Mouse (Mus musculus): ENCODE results near the gene Cdc42se1. TPM values are rescaled to one million over a fixed set of nuclear protein-coding genes. Genes with fewer than 3 reads are reported as not detected.
A peak's percentile ranks its signal among the peaks of the same experiment; 100 is the strongest.

The Cdc42se1 gene
- polyA plus RNA-seq, 2 experiments, result 24.9 to 40.9 TPM

DNA sequence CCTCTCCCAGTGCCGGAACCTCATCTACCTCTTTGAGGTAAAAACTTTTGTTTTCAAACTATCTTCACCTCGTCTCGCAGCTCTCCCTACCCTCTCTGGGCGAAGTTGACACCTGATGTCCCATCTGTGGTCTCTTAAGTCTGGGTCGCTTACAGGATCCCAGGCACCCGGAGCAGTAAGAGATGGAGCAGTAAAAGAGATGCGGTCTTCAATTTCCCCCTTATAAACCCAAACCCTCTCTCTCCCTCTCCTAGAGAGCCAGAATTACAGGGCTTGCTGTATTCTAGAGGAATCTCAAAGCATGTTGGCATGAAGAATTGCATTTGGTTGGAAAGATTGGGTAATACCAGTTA lies 55.0 kb downstream of the Cdc42se1 start:
- Histone ChIP-seq H3K36me3 (replicated peaks; ENCODE audit: control insufficient read depth, insufficient read depth, low read depth) (no peaks in the 10 kb centered on the region; the same call in 1 of the 2 replicates), H3K9me3 (ENCODE audit: control insufficient read depth, low read length) (no peaks in the 10 kb centered on the region), H3K27me3 (ENCODE audit: control insufficient read depth, insufficient read depth, low read length) (no peaks in the 10 kb centered on the region), H3K27ac (peak overlapping the region; percentile 82), H3K4me3 (ENCODE audit: insufficient read depth in 1 of 2, low read depth in 2 of 2, low read length in 2 of 2) (peak overlapping the region; percentile 75 to 88), H3K9ac (replicated peaks) (peak overlapping the region; percentile 95), H3K4me2 (ENCODE audit: low read depth) (peak overlapping the region; percentile 87), H3K4me1 (replicated peaks; ENCODE audit: control insufficient read depth in 2 of 2, insufficient read depth in 2 of 2, low read length in 1 of 2) (peaks cover 13 to 26% of the 10 kb centered on the region in 2 experiments)
- TF ChIP-seq CTCF (IDR thresholded peaks at IDR 0.05; ENCODE audit: low read depth), result no peak
- no peak for TF ChIP-seq EP300 (IDR thresholded peaks at IDR 0.05; ENCODE audit: low read depth)
- DNase-seq (ENCODE audit: low read depth in 3 of 3, low spot score in 3 of 3) (no peak), ATAC-seq (ENCODE audit: insufficient read depth) (no peak)
- WGBS (ENCODE audit: insufficient replicate concordance), result 6% methylated on average over 7 of the region's 7 CpGs

DNA sequence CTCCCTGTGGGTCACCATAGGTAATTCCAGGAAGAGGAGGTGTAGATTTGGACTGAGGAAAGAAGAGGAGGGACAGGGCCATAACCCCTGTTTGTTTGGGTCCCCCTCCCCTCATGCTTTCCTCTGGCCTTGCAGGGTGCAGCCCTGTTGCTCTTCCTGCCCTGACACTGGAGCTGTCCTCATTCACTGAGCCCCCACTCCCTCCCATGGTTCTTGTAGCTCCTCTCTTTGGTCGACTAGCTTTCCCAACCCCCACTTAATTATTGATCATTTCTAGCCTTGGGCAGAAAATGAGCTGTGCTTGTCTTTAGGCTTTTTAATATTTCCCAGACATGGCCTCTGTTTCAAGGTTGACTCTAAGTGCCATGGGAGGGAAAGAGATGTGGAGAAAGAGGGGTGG lies 55.5 kb downstream of the Cdc42se1 start:
- WGBS (ENCODE audit: insufficient replicate concordance), result 27% methylated on average over 1 of the region's 1 CpGs
- DNase-seq (ENCODE audit: low read depth in 3 of 3, low spot score in 3 of 3), result no peak
- H3K27ac ChIP-seq, result no peak overlapping the region; the same call in 1 of the 2 replicates
- peaks cover 13 to 26% of the 10 kb centered on the region in 2 experiments for H3K4me1 ChIP-seq (replicated peaks; ENCODE audit: control insufficient read depth in 2 of 2, insufficient read depth in 2 of 2, low read length in 1 of 2)
- TF ChIP-seq EP300 (IDR thresholded peaks at IDR 0.05; ENCODE audit: low read depth), result no peak
- TF ChIP-seq CTCF (IDR thresholded peaks at IDR 0.05; ENCODE audit: low read depth), result no peak
- H3K4me3 ChIP-seq (ENCODE audit: insufficient read depth in 1 of 2, low read depth in 2 of 2, low read length in 2 of 2), result peak overlapping the region; percentile 75 to 88
- no peaks in the 10 kb centered on the region for H3K27me3 ChIP-seq (ENCODE audit: control insufficient read depth, insufficient read depth, low read length)
- peak overlapping the region; percentile 95 for H3K9ac ChIP-seq (replicated peaks)
- H3K9me3 ChIP-seq (ENCODE audit: control insufficient read depth, low read length), result no peaks in the 10 kb centered on the region
- no peak for ATAC-seq (ENCODE audit: insufficient read depth)
- H3K36me3 ChIP-seq (replicated peaks; ENCODE audit: control insufficient read depth, insufficient read depth, low read depth), result no peaks in the 10 kb centered on the region; the same call in 1 of the 2 replicates
- peak overlapping the region; percentile 87 for H3K4me2 ChIP-seq (ENCODE audit: low read depth)

DNA sequence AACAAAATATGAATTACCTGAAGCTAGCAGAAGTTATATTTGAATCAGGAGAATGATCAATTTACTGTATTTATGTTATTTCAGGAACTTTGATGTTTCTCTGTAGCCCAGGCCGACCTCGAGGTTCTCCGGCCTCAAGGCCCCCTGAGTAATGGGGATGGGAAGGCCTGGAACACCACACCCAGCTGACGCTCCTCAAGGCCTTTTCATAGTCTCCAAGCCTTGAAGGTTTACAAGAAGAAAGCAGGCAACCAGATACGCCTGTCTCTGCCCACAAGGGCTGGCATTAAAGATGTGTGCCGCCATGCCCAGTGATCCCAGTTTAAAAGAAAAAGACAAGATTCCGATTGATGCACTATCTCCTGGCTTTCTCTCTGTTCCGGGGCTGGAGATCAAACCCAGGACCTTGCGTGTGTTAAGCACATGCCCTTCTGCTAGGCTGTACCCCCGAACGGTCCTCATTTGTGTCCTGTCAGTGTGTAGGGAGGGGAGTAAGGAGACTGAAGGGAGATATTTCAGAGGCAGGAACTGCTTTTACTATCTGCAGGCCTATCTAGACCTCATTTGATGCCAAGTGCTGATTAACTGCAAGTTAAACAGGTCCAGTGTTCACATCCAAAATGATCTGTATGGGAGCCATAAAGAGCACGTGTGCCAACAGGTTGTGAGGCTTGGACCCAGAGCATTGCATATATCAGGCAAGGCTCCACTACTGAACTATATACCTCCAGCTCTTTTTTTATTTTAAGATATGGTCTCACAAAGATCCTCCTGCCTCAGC lies 56.2 kb downstream of the Cdc42se1 start:
- Histone ChIP-seq H3K27me3 (ENCODE audit: control insufficient read depth, insufficient read depth, low read length) (no peaks in the 10 kb centered on the region), H3K9me3 (ENCODE audit: control insufficient read depth, low read length) (no peaks in the 10 kb centered on the region), H3K4me1 (replicated peaks; ENCODE audit: control insufficient read depth in 2 of 2, insufficient read depth in 2 of 2, low read length in 1 of 2) (peaks cover 11 to 23% of the 10 kb centered on the region in 2 experiments), H3K27ac (no peak overlapping the region), H3K36me3 (replicated peaks; ENCODE audit: control insufficient read depth, insufficient read depth, low read depth) (no peaks in the 10 kb centered on the region; the same call in 1 of the 2 replicates), H3K4me2 (ENCODE audit: low read depth) (peak overlapping the region; percentile 87), H3K4me3 (ENCODE audit: insufficient read depth in 1 of 2, low read depth in 2 of 2, low read length in 2 of 2) (no peak overlapping the region; a peak in 1 of 4 replicates), H3K9ac (replicated peaks) (no peak overlapping the region; the same call in 1 of the 2 replicates)
- no peak for TF ChIP-seq EP300 (IDR thresholded peaks at IDR 0.05; ENCODE audit: low read depth)
- no peak for TF ChIP-seq CTCF (IDR thresholded peaks at IDR 0.05; ENCODE audit: low read depth)
- 83% methylated on average over 12 of the region's 12 CpGs for WGBS (ENCODE audit: insufficient replicate concordance)
- no peak for DNase-seq (ENCODE audit: low read depth in 3 of 3, low spot score in 3 of 3)
- no peak for ATAC-seq (ENCODE audit: insufficient read depth)

DNA sequence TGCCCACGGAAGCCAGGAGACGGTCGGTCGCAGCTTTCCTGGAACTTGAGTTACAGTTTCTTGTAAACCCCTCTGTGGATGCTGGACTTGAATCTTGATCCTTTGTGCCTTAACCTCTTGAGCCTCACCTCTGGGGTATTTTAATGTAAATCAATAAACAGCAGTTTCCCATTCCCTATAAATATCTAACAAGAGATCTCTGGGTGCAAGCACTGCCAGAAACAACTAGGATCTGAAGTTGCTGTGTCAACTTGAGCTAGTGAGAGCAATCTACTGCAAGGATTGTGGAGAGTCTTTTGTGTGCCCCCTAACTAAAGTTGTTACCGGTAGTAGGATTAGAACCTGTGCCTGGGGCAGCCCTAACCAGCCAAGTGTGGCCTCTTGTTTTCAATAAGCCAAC lies 56.9 kb downstream of the Cdc42se1 start:
- Histone ChIP-seq H3K4me2 (ENCODE audit: low read depth) (no peak overlapping the region), H3K27ac (no peak overlapping the region), H3K4me1 (replicated peaks; ENCODE audit: control insufficient read depth in 2 of 2, insufficient read depth in 2 of 2, low read length in 1 of 2) (peaks cover 8 to 20% of the 10 kb centered on the region in 2 experiments), H3K9ac (replicated peaks) (no peak overlapping the region), H3K4me3 (ENCODE audit: insufficient read depth in 1 of 2, low read depth in 2 of 2, low read length in 2 of 2) (no peak overlapping the region), H3K27me3 (ENCODE audit: control insufficient read depth, insufficient read depth, low read length) (no peaks in the 10 kb centered on the region), H3K36me3 (replicated peaks; ENCODE audit: control insufficient read depth, insufficient read depth, low read depth) (no peaks in the 10 kb centered on the region; the same call in 1 of the 2 replicates), H3K9me3 (ENCODE audit: control insufficient read depth, low read length) (no peaks in the 10 kb centered on the region)
- TF ChIP-seq CTCF (IDR thresholded peaks at IDR 0.05; ENCODE audit: low read depth) (no peak), EP300 (IDR thresholded peaks at IDR 0.05; ENCODE audit: low read depth) (no peak)
- DNase-seq (ENCODE audit: low read depth in 3 of 3, low spot score in 3 of 3) (no peak), ATAC-seq (ENCODE audit: insufficient read depth) (no peak)
- 85% methylated on average over 5 of the region's 5 CpGs for WGBS (ENCODE audit: insufficient replicate concordance)

Other genes with a start within 250 kb of the Cdc42se1 start
- 5.8 and 6.6 TPM in 2 replicates for gene Zfp687, start 213.3 kb upstream of the Cdc42se1 start, polyA plus RNA-seq (2012; rRNA removed)
- 4.4 and 5.9 TPM in 2 replicates for gene Zfp687, start 213.3 kb upstream of the Cdc42se1 start, polyA plus RNA-seq (2014; fragmentation: Nextera tagmentation; extraction: Ambion mirVana)
- gene Psmd4, start 186.1 kb upstream of the Cdc42se1 start, polyA plus RNA-seq (2012; rRNA removed), result 114 and 150 TPM in 2 replicates
- 153 and 161 TPM in 2 replicates for gene Psmd4, start 186.1 kb upstream of the Cdc42se1 start, polyA plus RNA-seq (2014; fragmentation: Nextera tagmentation; extraction: Ambion mirVana)
- 7.9 and 9.4 TPM in 2 replicates for gene Pip5k1a, start 121.8 kb upstream of the Cdc42se1 start, polyA plus RNA-seq (2012; rRNA removed)
- gene Pip5k1a, start 121.8 kb upstream of the Cdc42se1 start, polyA plus RNA-seq (2014; fragmentation: Nextera tagmentation; extraction: Ambion mirVana), result 4.7 and 5.5 TPM in 2 replicates
- gene Vps72, start 117.7 kb upstream of the Cdc42se1 start, polyA plus RNA-seq (2012; rRNA removed), result 19.7 and 23.4 TPM in 2 replicates
- 29.6 and 31.4 TPM in 2 replicates for gene Vps72, start 117.7 kb upstream of the Cdc42se1 start, polyA plus RNA-seq (2014; fragmentation: Nextera tagmentation; extraction: Ambion mirVana)
- 0.11 and 0.32 TPM in 2 replicates for gene Tmod4, start 104.3 kb upstream of the Cdc42se1 start, polyA plus RNA-seq (2012; rRNA removed)
- 0.15 and 0.23 TPM in 2 replicates for gene Tmod4, start 104.3 kb upstream of the Cdc42se1 start, polyA plus RNA-seq (2014; fragmentation: Nextera tagmentation; extraction: Ambion mirVana)
- 22.4 and 33.1 TPM in 2 replicates for gene Scnm1, start 94.7 kb upstream of the Cdc42se1 start, polyA plus RNA-seq (2012; rRNA removed)
- 23.1 and 24.8 TPM in 2 replicates for gene Scnm1, start 94.7 kb upstream of the Cdc42se1 start, polyA plus RNA-seq (2014; fragmentation: Nextera tagmentation; extraction: Ambion mirVana)
- 2.9 and 3.9 TPM in 2 replicates for gene Lysmd1, start 94.6 kb upstream of the Cdc42se1 start, polyA plus RNA-seq (2012; rRNA removed)
- gene Lysmd1, start 94.6 kb upstream of the Cdc42se1 start, polyA plus RNA-seq (2014; fragmentation: Nextera tagmentation; extraction: Ambion mirVana), result 4.8 and 5.2 TPM in 2 replicates
- gene Tnfaip8l2, start 86.4 kb upstream of the Cdc42se1 start, polyA plus RNA-seq (2012; rRNA removed), result 4.8 and 4.9 TPM in 2 replicates
- 5.7 and 6.1 TPM in 2 replicates for gene Tnfaip8l2, start 86.4 kb upstream of the Cdc42se1 start, polyA plus RNA-seq (2014; fragmentation: Nextera tagmentation; extraction: Ambion mirVana)
- gene Sema6c, start 68.3 kb upstream of the Cdc42se1 start, polyA plus RNA-seq (2012; rRNA removed), result 0.69 and 1.6 TPM in 2 replicates
- gene Sema6c, start 68.3 kb upstream of the Cdc42se1 start, polyA plus RNA-seq (2014; fragmentation: Nextera tagmentation; extraction: Ambion mirVana), result 0.11 and 0.29 TPM in 2 replicates
- 10.4 and 14.3 TPM in 2 replicates for gene Gabpb2, start 10.8 kb upstream of the Cdc42se1 start, polyA plus RNA-seq (2012; rRNA removed)
- 5.1 and 6.9 TPM in 2 replicates for gene Gabpb2, start 10.8 kb upstream of the Cdc42se1 start, polyA plus RNA-seq (2014; fragmentation: Nextera tagmentation; extraction: Ambion mirVana)
- 3.0 and 3.6 TPM in 2 replicates for gene Mllt11, start 3.4 kb downstream of the Cdc42se1 start, polyA plus RNA-seq (2012; rRNA removed)
- 1.9 and 2.7 TPM in 2 replicates for gene Mllt11, start 3.4 kb downstream of the Cdc42se1 start, polyA plus RNA-seq (2014; fragmentation: Nextera tagmentation; extraction: Ambion mirVana)
- 0.12 and 0.19 TPM in 2 replicates for gene Gm128, start 12.9 kb downstream of the Cdc42se1 start, polyA plus RNA-seq (2012; rRNA removed)
- gene Gm128, start 12.9 kb downstream of the Cdc42se1 start, polyA plus RNA-seq (2014; fragmentation: Nextera tagmentation; extraction: Ambion mirVana), result 0.14 and 0.19 TPM in 2 replicates
- gene Bnipl, start 22.5 kb downstream of the Cdc42se1 start, polyA plus RNA-seq (2012; rRNA removed), result 0.04 TPM in 2 replicates
- gene Bnipl, start 22.5 kb downstream of the Cdc42se1 start, polyA plus RNA-seq (2014; fragmentation: Nextera tagmentation; extraction: Ambion mirVana), result 0.16 TPM in 1 of 2 replicates, not detected in the other
- 13.2 and 13.6 TPM in 2 replicates for gene Mindy1, start 52.6 kb downstream of the Cdc42se1 start, polyA plus RNA-seq (2012; rRNA removed)
- gene Mindy1, start 52.6 kb downstream of the Cdc42se1 start, polyA plus RNA-seq (2014; fragmentation: Nextera tagmentation; extraction: Ambion mirVana), result 16.1 and 16.8 TPM in 2 replicates
- 8.0 TPM in 2 replicates for gene Prune1, start 53.3 kb downstream of the Cdc42se1 start, polyA plus RNA-seq (2012; rRNA removed)
- gene Prune1, start 53.3 kb downstream of the Cdc42se1 start, polyA plus RNA-seq (2014; fragmentation: Nextera tagmentation; extraction: Ambion mirVana), result 6.8 and 7.3 TPM in 2 replicates
- gene Anxa9, start 78.4 kb downstream of the Cdc42se1 start, polyA plus RNA-seq (2012; rRNA removed), result 2.5 and 2.6 TPM in 2 replicates
- 2.8 and 3.8 TPM in 2 replicates for gene Anxa9, start 78.4 kb downstream of the Cdc42se1 start, polyA plus RNA-seq (2014; fragmentation: Nextera tagmentation; extraction: Ambion mirVana)
- 55.1 and 63.8 TPM in 2 replicates for gene Cers2, start 86.1 kb downstream of the Cdc42se1 start, polyA plus RNA-seq (2012; rRNA removed)
- 80.2 and 88.2 TPM in 2 replicates for gene Cers2, start 86.1 kb downstream of the Cdc42se1 start, polyA plus RNA-seq (2014; fragmentation: Nextera tagmentation; extraction: Ambion mirVana)
- gene Setdb1, start 128.5 kb downstream of the Cdc42se1 start, polyA plus RNA-seq (2012; rRNA removed), result 11.2 and 14.1 TPM in 2 replicates
- gene Setdb1, start 128.5 kb downstream of the Cdc42se1 start, polyA plus RNA-seq (2014; fragmentation: Nextera tagmentation; extraction: Ambion mirVana), result 13.4 and 15.2 TPM in 2 replicates
- gene 4930558C23Rik, start 174.1 kb downstream of the Cdc42se1 start, polyA plus RNA-seq (2012; rRNA removed), result not detected in 2 replicates
- gene 4930558C23Rik, start 174.1 kb downstream of the Cdc42se1 start, polyA plus RNA-seq (2014; fragmentation: Nextera tagmentation; extraction: Ambion mirVana), result not detected in 2 replicates
- gene Arnt, start 205.7 kb downstream of the Cdc42se1 start, polyA plus RNA-seq (2012; rRNA removed), result 9.9 and 11.3 TPM in 2 replicates
- gene Arnt, start 205.7 kb downstream of the Cdc42se1 start, polyA plus RNA-seq (2014; fragmentation: Nextera tagmentation; extraction: Ambion mirVana), result 10.2 and 10.9 TPM in 2 replicates

Data from liver, embryonic 14.5 days (tissue).